Mouse (Mus musculus): Measurements from ENCODE around the gene Eef1a2.
A peak's percentile ranks its signal among the peaks of the same experiment; 100 is the strongest.

Eef1a2 gene

GRCm38 (mm10) chr2:181158471-181158870, 1.7 kb upstream of the Eef1a2 start:
- no peak for DNase-seq (ENCODE audit: low read depth, low spot score)

GRCm38 (mm10) chr2:181157716-181158302, 995 bp upstream of the Eef1a2 start:
- DNase-seq (ENCODE audit: low read depth, low spot score): no peak

GRCm38 (mm10) chr2:181157180-181157579, 366 bp upstream of the Eef1a2 start:
- no peak for DNase-seq (ENCODE audit: low read depth, low spot score)

GRCm38 (mm10) chr2:181155801-181156200, 1.0 kb downstream of the Eef1a2 start:
- DNase-seq (ENCODE audit: low read depth, low spot score): no peak

GRCm38 (mm10) chr2:181154831-181155415, 1.9 kb downstream of the Eef1a2 start:
- no peak for DNase-seq (ENCODE audit: low read depth, low spot score)

GRCm38 (mm10) chr2:181154361-181154760, 2.5 kb downstream of the Eef1a2 start:
- no peak for DNase-seq (ENCODE audit: low read depth, low spot score)

GRCm38 (mm10) chr2:181153837-181154236, 3.0 kb downstream of the Eef1a2 start:
- peak; percentile 56 for DNase-seq (ENCODE audit: low read depth, low spot score)

GRCm38 (mm10) chr2:181153131-181153530, 3.7 kb downstream of the Eef1a2 start:
- DNase-seq (ENCODE audit: low read depth, low spot score): no peak

- DNase-seq (ENCODE audit: low read depth, low spot score): no peak
Measured at GRCm38 (mm10) chr2:181152701-181153100, 4.1 kb downstream of the Eef1a2 start.

GRCm38 (mm10) chr2:181150281-181150680, 6.5 kb downstream of the Eef1a2 start:
- no peak for DNase-seq (ENCODE audit: low read depth, low spot score)

- no peak for DNase-seq (ENCODE audit: low read depth, low spot score)
Measured at GRCm38 (mm10) chr2:181148318-181148955, 8.4 kb downstream of the Eef1a2 start.

GRCm38 (mm10) chr2:181147546-181148317, 9.1 kb downstream of the Eef1a2 start:
- DNase-seq (ENCODE audit: low read depth, low spot score): peak; percentile 74

- DNase-seq (ENCODE audit: low read depth, low spot score): no peak
Measured at GRCm38 (mm10) chr2:181146976-181147545, 9.8 kb downstream of the Eef1a2 start.

GRCm38 (mm10) chr2:181144675-181145074, 12.1 kb downstream of the Eef1a2 start:
- no peak for DNase-seq (ENCODE audit: low read depth, low spot score)

GRCm38 (mm10) chr2:181143509-181144276, 13.1 kb downstream of the Eef1a2 start:
- no peak for DNase-seq (ENCODE audit: low read depth, low spot score)

GRCm38 (mm10) chr2:181142703-181143135, 14.1 kb downstream of the Eef1a2 start:
- DNase-seq (ENCODE audit: low read depth, low spot score): no peak

- no peak for DNase-seq (ENCODE audit: low read depth, low spot score)
Measured at GRCm38 (mm10) chr2:181139641-181140193, 17.1 kb downstream of the Eef1a2 start.

GRCm38 (mm10) chr2:181136934-181137333, 19.9 kb downstream of the Eef1a2 start:
- DNase-seq (ENCODE audit: low read depth, low spot score): peak; percentile 53

GRCm38 (mm10) chr2:181135446-181135818, 21.4 kb downstream of the Eef1a2 start:
- no peak for DNase-seq (ENCODE audit: low read depth, low spot score)

GRCm38 (mm10) chr2:181134591-181135445, 22.0 kb downstream of the Eef1a2 start, which contains the start of gene Kcnq2:
TSS of gene Kcnq2 (minus strand) at chr2:181135300.
- DNase-seq (ENCODE audit: low read depth, low spot score): peak; percentile 37

Data from ES-CJ7 (cell line).